Mouse (Mus musculus): ENCODE data around the gene Yy1. TPM values are rescaled to one million over a fixed set of nuclear protein-coding genes. Genes with fewer than 3 reads are reported as not detected.

Gene Yy1
- polyA plus RNA-seq, 1 experiment, result 13.5 TPM

DNA sequence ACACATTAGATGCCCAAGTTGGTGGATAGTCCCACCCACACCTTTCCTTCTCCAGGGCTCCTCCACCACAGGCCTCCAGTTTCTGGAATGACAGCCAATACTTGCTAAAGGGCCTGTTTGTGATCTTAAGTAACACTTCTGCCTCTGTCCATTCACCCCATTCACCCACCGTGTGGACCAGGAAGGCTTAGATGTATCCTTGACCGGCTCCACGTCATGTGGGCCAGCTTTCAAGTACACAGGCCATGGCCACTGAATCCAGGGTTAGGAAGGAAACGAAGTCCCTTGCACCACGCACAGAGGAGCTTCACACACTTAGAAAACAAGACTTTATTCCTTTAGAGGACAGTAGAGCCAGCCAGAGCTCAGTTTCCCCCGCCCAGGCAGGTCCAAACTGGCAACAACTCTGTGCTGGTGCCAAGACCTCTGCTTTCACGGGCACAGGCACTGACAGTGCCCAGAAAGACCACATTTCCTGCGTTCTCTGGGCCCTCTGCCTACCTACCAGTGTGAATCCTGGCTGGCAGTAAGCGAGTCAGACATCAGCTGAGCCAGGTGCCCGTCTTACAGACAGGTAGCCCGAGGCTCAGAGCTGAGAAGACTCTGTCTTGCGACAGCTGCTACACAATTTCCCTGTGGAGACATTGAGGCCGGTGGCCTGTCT is 32.9 kb downstream of the Yy1 start:
- H3K27me3 ChIP-seq (replicated peaks; ENCODE audit: control insufficient read depth, insufficient read depth, low read length), result no peaks in the 10 kb centered on the region
- no peaks in the 10 kb centered on the region for H3K4me1 ChIP-seq (ENCODE audit: control insufficient read depth, insufficient read depth, low read length)
- H3K36me3 ChIP-seq (ENCODE audit: control insufficient read depth, insufficient read depth, low read length), result no peaks in the 10 kb centered on the region
- 90% methylated on average over 13 of the region's 13 CpGs for WGBS
- no peak overlapping the region for H3K4me3 ChIP-seq (ENCODE audit: insufficient read depth, low read depth, low read length)
- DNase-seq, result no peak
- TF ChIP-seq CTCF (conservative IDR thresholded peaks at IDR 0.05; ENCODE audit: insufficient read depth, insufficient read length, low read depth, low read length) (no peak), POLR2A (IDR thresholded peaks at IDR 0.05; ENCODE audit: low read depth, low read length) (no peak)
- no peak overlapping the region for H3K27ac ChIP-seq (ENCODE audit: insufficient read depth, low read depth, low read length)

- 94% methylated on average over 19 of the region's 19 CpGs for WGBS
- H3K4me1 ChIP-seq (ENCODE audit: control insufficient read depth, insufficient read depth, low read length), result no peaks in the 10 kb centered on the region
- TF ChIP-seq CTCF (conservative IDR thresholded peaks at IDR 0.05; ENCODE audit: insufficient read depth, insufficient read length, low read depth, low read length), result no peak
- TF ChIP-seq POLR2A (IDR thresholded peaks at IDR 0.05; ENCODE audit: low read depth, low read length), result no peak
- no peak overlapping the region for H3K27ac ChIP-seq (ENCODE audit: insufficient read depth, low read depth, low read length)
- H3K4me3 ChIP-seq (ENCODE audit: insufficient read depth, low read depth, low read length), result no peak overlapping the region
- no peaks in the 10 kb centered on the region for H3K27me3 ChIP-seq (replicated peaks; ENCODE audit: control insufficient read depth, insufficient read depth, low read length)
- H3K36me3 ChIP-seq (ENCODE audit: control insufficient read depth, insufficient read depth, low read length), result no peaks in the 10 kb centered on the region
- DNase-seq, result no peak
These were observed 33.6 kb downstream of the Yy1 start for GRCm38 (mm10) chr12:108826282-108826957.

DNA sequence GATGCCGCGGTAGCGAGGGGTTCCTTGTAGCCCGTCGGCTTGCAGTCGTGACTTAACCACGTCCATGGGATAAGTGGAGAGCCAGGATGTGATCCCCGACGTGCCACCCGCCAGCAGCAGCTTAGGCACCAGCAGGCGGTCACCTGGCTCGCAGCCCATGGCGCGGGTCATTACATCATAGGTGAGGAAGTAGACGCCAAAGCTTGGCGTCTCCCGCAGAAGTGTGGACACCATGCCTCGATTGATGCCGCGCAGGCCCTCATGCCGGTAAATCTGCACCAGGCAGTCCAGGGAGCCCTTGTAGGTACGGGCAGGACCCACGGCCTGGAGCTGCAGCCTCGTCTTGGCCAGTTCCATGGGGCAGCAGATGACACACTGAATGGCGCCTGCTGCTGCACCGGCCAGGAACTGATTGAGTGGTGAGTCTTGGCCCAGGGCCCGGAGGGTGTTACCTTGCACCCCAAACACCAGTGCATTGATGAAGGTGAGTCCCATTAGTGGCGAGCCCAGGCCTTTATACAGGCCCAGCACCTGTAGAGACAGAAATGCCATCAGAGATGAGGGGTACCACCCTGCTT is 34.3 kb downstream of the Yy1 start:
- H3K27ac ChIP-seq (ENCODE audit: insufficient read depth, low read depth, low read length), result no peak overlapping the region
- WGBS, result 96% methylated on average over 28 of the region's 28 CpGs
- H3K4me1 ChIP-seq (ENCODE audit: control insufficient read depth, insufficient read depth, low read length), result no peaks in the 10 kb centered on the region
- TF ChIP-seq CTCF (conservative IDR thresholded peaks at IDR 0.05; ENCODE audit: insufficient read depth, insufficient read length, low read depth, low read length) (no peak), POLR2A (IDR thresholded peaks at IDR 0.05; ENCODE audit: low read depth, low read length) (no peak)
- H3K27me3 ChIP-seq (replicated peaks; ENCODE audit: control insufficient read depth, insufficient read depth, low read length), result no peaks in the 10 kb centered on the region
- H3K36me3 ChIP-seq (ENCODE audit: control insufficient read depth, insufficient read depth, low read length), result no peaks in the 10 kb centered on the region
- no peak for DNase-seq
- no peak overlapping the region for H3K4me3 ChIP-seq (ENCODE audit: insufficient read depth, low read depth, low read length)

- TF ChIP-seq POLR2A (IDR thresholded peaks at IDR 0.05; ENCODE audit: low read depth, low read length) (no peak), CTCF (conservative IDR thresholded peaks at IDR 0.05; ENCODE audit: insufficient read depth, insufficient read length, low read depth, low read length) (no peak)
- Histone ChIP-seq H3K27me3 (replicated peaks; ENCODE audit: control insufficient read depth, insufficient read depth, low read length) (no peaks in the 10 kb centered on the region), H3K27ac (ENCODE audit: insufficient read depth, low read depth, low read length) (no peak overlapping the region), H3K36me3 (ENCODE audit: control insufficient read depth, insufficient read depth, low read length) (no peaks in the 10 kb centered on the region), H3K4me3 (ENCODE audit: insufficient read depth, low read depth, low read length) (no peak overlapping the region), H3K4me1 (ENCODE audit: control insufficient read depth, insufficient read depth, low read length) (peaks cover 3% of the 10 kb centered on the region; the same call in 1 of the 2 replicates)
- 91% methylated on average over 6 of the region's 6 CpGs for WGBS
- DNase-seq, result no peak
These were observed 34.9 kb downstream of the Yy1 start for GRCm38 (mm10) chr12:108827641-108828040.

DNA sequence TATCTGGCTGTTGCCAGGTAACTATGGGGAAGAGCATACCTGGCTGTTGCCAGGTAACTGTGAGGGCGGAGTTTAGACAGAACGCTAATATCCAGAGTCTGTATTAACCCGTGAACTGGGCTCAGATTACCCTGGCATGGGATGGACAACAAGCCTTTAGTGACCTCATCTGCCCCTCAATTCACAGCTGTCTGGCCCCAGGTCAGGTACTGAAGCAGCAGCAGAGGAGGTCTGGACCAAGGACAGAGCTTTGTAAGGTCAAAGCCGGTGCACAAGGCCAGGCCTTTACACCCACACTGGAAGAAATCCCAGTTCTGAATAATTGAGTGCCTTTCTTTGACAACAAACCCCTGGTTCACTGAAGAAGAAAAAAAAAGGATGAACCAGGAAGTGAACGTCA is 36.9 kb downstream of the Yy1 start:
- Histone ChIP-seq H3K4me3 (ENCODE audit: insufficient read depth, low read depth, low read length) (no peak overlapping the region), H3K27me3 (replicated peaks; ENCODE audit: control insufficient read depth, insufficient read depth, low read length) (no peaks in the 10 kb centered on the region), H3K27ac (ENCODE audit: insufficient read depth, low read depth, low read length) (no peak overlapping the region), H3K4me1 (ENCODE audit: control insufficient read depth, insufficient read depth, low read length) (peaks cover 6% of the 10 kb centered on the region; the same call in 1 of the 2 replicates), H3K36me3 (ENCODE audit: control insufficient read depth, insufficient read depth, low read length) (no peaks in the 10 kb centered on the region)
- DNase-seq, result no peak
- TF ChIP-seq POLR2A (IDR thresholded peaks at IDR 0.05; ENCODE audit: low read depth, low read length), result no peak
- no peak for TF ChIP-seq CTCF (conservative IDR thresholded peaks at IDR 0.05; ENCODE audit: insufficient read depth, insufficient read length, low read depth, low read length)
- 41% methylated on average over 5 of the region's 5 CpGs for WGBS

DNA sequence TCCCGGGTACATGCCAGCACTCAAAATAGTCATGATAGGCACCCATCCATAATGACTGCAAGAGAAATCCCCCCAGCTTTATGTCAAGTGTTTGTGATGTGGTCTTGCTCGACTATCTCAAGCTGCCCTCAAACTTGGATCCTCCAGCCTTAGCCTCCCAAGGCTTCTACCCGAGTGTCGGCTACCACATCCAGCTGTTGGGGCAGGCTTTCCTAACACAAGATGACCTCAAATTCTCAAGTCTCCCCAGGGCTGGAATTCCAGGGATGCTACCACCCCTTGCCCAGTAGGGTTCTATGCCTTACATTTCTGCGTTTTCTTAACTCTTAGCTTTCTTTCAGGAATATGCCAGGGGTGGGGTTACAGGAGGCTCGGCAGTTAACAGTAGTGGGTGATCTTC is 37.6 kb downstream of the Yy1 start:
- H3K4me1 ChIP-seq (ENCODE audit: control insufficient read depth, insufficient read depth, low read length), result peaks cover 10% of the 10 kb centered on the region; the same call in 1 of the 2 replicates
- no peak for DNase-seq
- no peak overlapping the region for H3K4me3 ChIP-seq (ENCODE audit: insufficient read depth, low read depth, low read length)
- no peak for TF ChIP-seq CTCF (conservative IDR thresholded peaks at IDR 0.05; ENCODE audit: insufficient read depth, insufficient read length, low read depth, low read length)
- TF ChIP-seq POLR2A (IDR thresholded peaks at IDR 0.05; ENCODE audit: low read depth, low read length), result no peak
- H3K27ac ChIP-seq (ENCODE audit: insufficient read depth, low read depth, low read length), result no peak overlapping the region
- H3K36me3 ChIP-seq (ENCODE audit: control insufficient read depth, insufficient read depth, low read length), result no peaks in the 10 kb centered on the region
- WGBS, result 87% methylated on average over 6 of the region's 6 CpGs
- H3K27me3 ChIP-seq (replicated peaks; ENCODE audit: control insufficient read depth, insufficient read depth, low read length), result no peaks in the 10 kb centered on the region
